In genomic region chr5:135363540-135363939, GRCm38 (mm10) we compare ENCODE assay signal across 10 mouse cellular contexts. TPM values are rescaled to one million over a fixed set of nuclear protein-coding genes. Genes with fewer than 3 reads are reported as not detected.
DNase-seq lines count a peak whose midpoint lies in the region; ATAC-seq and TF ChIP-seq lines count a peak whose summit lies in the region.
"Had no signal": no experiment of that assay in that cellular context is flagged by ENCODE, and none has a peak within 500 bp of the region (broad histone marks: within the 10 kb centered on the region; RNA-seq: fewer than 3 reads in every experiment).

No protein-coding gene starts in this region.

- DNase-seq in adrenal gland, postnatal 10 days = peak; percentile 30
- no peak for DNase-seq in adrenal gland, postnatal 25 days
- no peak for DNase-seq in lung, adult 2 months
- no peak for DNase-seq in lung, adult 18-20 months
- DNase-seq in forelimb bud, embryonic 11.5 days (ENCODE audit: low read depth, low spot score) = peak; percentile 67
- no peak for DNase-seq in frontal cortex, adult 2 months (ENCODE audit: extremely low spot score in 1 of 2, low spot score in 1 of 2)
- no peak for DNase-seq in cerebellum, adult 11-12 months

- ATAC-seq in megakaryocyte progenitor cell, adult 5-6 weeks (replicated peaks; ENCODE audit: poor library complexity) = peak; percentile 88

- TF ChIP-seq CTCF in lung, adult 2 months (IDR thresholded peaks at IDR 0.05; ENCODE audit: insufficient read depth, low read length) = peak; percentile 54

- WGBS in lung, adult 2 months = 26% methylated on average over 12 of the region's 12 CpGs

- no peak overlapping the region for H3K4me3 ChIP-seq in lung, adult 2 months (replicated peaks; ENCODE audit: extremely low read depth, low read depth, low read length)
- H3K4me3 ChIP-seq: heart, embryonic 13.5 days had no signal

- TF ChIP-seq POLR2A in lung, adult 2 months (IDR thresholded peaks at IDR 0.05; ENCODE audit: borderline replicate concordance, extremely low read depth, low read depth, low read length) = no peak

- H3K4me1 ChIP-seq in lung, adult 2 months (ENCODE audit: control insufficient read depth, insufficient read depth, low read length) = no peaks in the 10 kb centered on the region
- H3K4me1 ChIP-seq: heart, embryonic 13.5 days had no signal

RNA-seq across cellular contexts. Expression of gene Nsun5, which starts 6.2 kb away (rescaled TPM):
- total RNA-seq in adrenal gland, postnatal 10 days (2021) = 10 to 100 TPM; 17.9 to 22.6 TPM
- total RNA-seq in adrenal gland, postnatal 25 days (2021) = 22.6 and 25.0 TPM in 2 replicates
- 27.3 and 29.4 TPM in 2 replicates for polyA plus RNA-seq in lung, adult 2 months (2012; rRNA removed)
- total RNA-seq in megakaryocyte progenitor cell, adult 5-6 weeks (2015) = 15.8 and 18.2 TPM in 2 replicates
- total RNA-seq in megakaryocyte progenitor cell, adult 5-6 weeks (2017) = 22.0 and 24.3 TPM in 2 replicates
- 34.8 and 37.7 TPM in 2 replicates for polyA plus RNA-seq in frontal cortex, adult 2 months (2012; rRNA removed)

RNA-seq across cellular contexts. Expression of gene Trim50, which starts 10.4 kb away (rescaled TPM):
- not detected for total RNA-seq in adrenal gland, postnatal 10 days (2021)
- total RNA-seq in adrenal gland, postnatal 25 days (2021) = not detected in 2 replicates
- not detected in 2 replicates for polyA plus RNA-seq in lung, adult 2 months (2012; rRNA removed)
- not detected in 2 replicates for total RNA-seq in megakaryocyte progenitor cell, adult 5-6 weeks (2015)
- not detected in 2 replicates for total RNA-seq in megakaryocyte progenitor cell, adult 5-6 weeks (2017)
- polyA plus RNA-seq in frontal cortex, adult 2 months (2012; rRNA removed) = not detected in 2 replicates
- polyA plus RNA-seq: C2C12; heart, embryonic 13.5 days had no signal

RNA-seq across cellular contexts. Expression of gene Fkbp6, which starts 13.7 kb away (rescaled TPM):
- under 1 TPM in 1 of 2 experiments, not detected in 1; 0.27 TPM for total RNA-seq in adrenal gland, postnatal 10 days (2021)
- 0.30 TPM in 1 of 2 replicates, not detected in the other for total RNA-seq in adrenal gland, postnatal 25 days (2021)
- not detected in 2 replicates for polyA plus RNA-seq in lung, adult 2 months (2012; rRNA removed)
- total RNA-seq in megakaryocyte progenitor cell, adult 5-6 weeks (2015) = not detected in 2 replicates
- total RNA-seq in megakaryocyte progenitor cell, adult 5-6 weeks (2017) = 0.25 TPM in 1 of 2 replicates, not detected in the other
- polyA plus RNA-seq in frontal cortex, adult 2 months (2012; rRNA removed) = 0.16 and 0.17 TPM in 2 replicates
- polyA plus RNA-seq: C2C12 had no signal

RNA-seq across cellular contexts. Expression of gene Pom121, which starts 30.8 kb away (rescaled TPM):
- total RNA-seq in adrenal gland, postnatal 10 days (2021) = 10 to 100 TPM; 25.9 to 26.7 TPM
- total RNA-seq in adrenal gland, postnatal 25 days (2021) = 24.6 and 25.7 TPM in 2 replicates
- 18.1 and 19.0 TPM in 2 replicates for polyA plus RNA-seq in lung, adult 2 months (2012; rRNA removed)
- total RNA-seq in megakaryocyte progenitor cell, adult 5-6 weeks (2015) = 59.8 and 60.9 TPM in 2 replicates
- total RNA-seq in megakaryocyte progenitor cell, adult 5-6 weeks (2017) = 7.0 and 7.9 TPM in 2 replicates
- 26.8 and 27.1 TPM in 2 replicates for polyA plus RNA-seq in frontal cortex, adult 2 months (2012; rRNA removed)

Comparison
In these comparisons a context has a peak if more than half of its experiments do, and no peak if none do; other contexts are left out.
1. DNase-seq: peak in adrenal gland, postnatal 10 days (single experiment) and forelimb bud, embryonic 11.5 days (single experiment); none in adrenal gland, postnatal 25 days (single experiment), lung, adult 2 months (single experiment), lung, adult 18-20 months (0 of 2), frontal cortex, adult 2 months (0 of 2) and cerebellum, adult 11-12 months (single experiment).